Mouse (Mus musculus) gastrocnemius, postnatal 14 days (tissue): Measurements from ENCODE around the gene Cep131. TPM values are rescaled to one million over a fixed set of nuclear protein-coding genes. Genes with fewer than 3 reads are reported as not detected.

ENCODE experiments used
- DNase-seq: peaks from one replicate; pipeline ENCODE4 v3.0.0; 2021; ENCODE audit warnings: mixed read lengths
- intact Hi-C: fragments of 180-260 bp; cut with DNase I; formaldehyde crosslinking; loops from one replicate; pipeline ENCODE4 v1.15.1; 2025; ENCODE audit warnings: low total_unique reads
- total RNA-seq, 2 experiments: library from RNA; stranded (reverse); gene quantifications; 2 replicates each; pipeline ENCODE4 v1.2.3; 2021

Cep131 gene
- total RNA-seq, 2 experiments from 2014 or later, result 7.9 to 8.5 TPM

DNA sequence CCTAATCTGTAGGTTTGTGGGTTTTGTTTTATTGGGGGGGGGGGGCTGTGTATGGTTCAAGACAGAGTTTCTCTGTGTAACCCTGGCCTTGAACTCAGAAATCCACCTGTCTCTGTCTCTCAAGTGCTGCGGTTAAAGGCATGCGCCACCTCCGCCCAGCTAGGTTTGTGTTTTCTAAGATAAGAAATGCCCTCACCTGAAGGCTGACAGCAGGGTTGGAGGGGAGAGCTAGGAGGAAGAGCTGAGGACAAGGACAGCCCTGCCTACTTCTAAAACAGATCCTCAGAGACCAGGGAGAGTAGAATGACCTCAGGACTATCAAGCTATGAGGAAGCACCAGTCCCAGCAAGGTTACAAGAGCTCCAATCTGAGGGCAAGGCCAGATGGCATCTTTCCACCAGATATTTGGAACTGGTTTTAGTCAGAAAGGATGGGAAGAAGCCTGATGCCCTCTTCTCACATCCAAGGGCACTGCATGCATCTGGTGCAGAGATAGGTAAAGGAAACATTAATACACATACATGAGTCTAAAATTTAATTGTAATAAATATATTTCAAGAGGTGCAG is 16.9 kb upstream of the Cep131 start:
- no peak for DNase-seq

DNA sequence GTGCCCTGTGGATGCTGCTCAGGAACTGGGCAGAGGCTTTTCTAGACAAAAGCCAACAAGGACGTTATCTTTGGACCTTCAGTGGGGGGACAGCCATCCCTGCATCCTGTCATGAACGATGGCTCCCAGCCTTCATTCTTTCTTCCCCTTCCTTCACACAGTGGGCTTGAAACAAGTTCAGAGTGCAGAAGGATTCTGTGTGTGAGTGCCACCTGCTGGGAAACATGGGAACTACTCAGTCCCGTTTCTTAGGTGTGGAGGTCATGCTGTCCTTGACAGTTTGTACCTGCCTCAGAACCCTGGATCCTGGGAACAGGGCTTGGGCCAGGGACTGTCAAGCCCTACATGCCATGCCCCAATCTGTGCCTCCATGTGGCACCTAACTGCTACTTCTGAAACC is 14.4 kb upstream of the Cep131 start:
- DNase-seq, result peak; percentile 44
- intact Hi-C loops, result loop anchor here (5.0 kb wide), 1 partner anchor 69 kb away; no protein-coding TSS in a partner anchor

More for the DNA sequence above, 16.9 kb upstream of the Cep131 start:
- intact Hi-C loops, result loop anchor here (5.0 kb wide), 1 partner anchor 71 kb away; no protein-coding TSS in a partner anchor

DNA sequence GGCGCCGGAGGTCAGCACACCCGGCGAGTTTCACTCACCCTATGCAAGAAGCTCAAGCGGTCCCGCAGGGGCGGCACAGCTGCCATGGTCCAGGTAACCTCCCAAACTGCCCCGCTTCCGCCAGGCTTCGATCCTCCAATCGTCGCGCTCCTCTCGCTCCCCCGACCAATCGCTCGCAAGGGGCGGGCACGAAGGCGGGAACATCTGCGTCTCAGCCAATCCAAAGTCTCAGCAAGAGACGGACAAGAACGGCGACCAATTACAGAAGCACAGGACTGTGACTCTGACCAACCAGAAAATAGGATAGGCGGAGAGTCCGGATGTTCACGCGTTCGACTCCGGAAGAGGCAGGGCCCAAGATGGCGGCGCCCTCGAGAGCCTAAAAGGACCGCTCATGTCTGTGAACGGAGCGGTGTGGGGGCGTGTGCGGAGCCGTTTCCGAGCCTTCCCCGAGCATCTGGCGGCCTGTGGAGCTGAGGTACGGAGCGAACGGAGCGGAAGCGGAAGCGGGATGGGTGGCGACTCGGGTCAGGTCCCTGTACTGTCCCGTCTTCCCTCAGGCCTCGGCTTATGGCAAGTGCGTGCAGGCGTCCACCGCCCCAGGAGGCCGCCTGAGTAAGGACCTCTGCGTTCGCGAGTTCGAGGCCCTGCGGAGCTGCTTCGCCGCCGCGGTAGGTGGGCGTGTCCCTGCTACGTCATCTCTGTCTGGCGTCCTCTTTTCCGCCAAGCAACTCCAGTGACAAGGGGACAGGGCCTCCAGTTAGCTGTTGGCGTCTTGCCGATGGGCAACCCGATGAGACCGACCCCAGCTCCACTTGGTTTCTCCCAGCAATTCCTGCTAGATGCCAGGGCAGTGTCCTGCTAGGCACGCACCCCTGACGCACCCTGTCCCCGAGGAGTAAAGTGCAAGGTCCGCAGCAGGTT is 12.2 kb upstream of the Cep131 start, which contains the start of the genes Tepsin and Ndufaf8:
Tepsin (minus strand) TSS at position 144 of the 924 bp plus-strand sequence.
Ndufaf8 (plus strand) TSS at position 341 of the 924 bp plus-strand sequence.
- intact Hi-C loops, result no loop called here
- peak; percentile 95 for DNase-seq

DNA sequence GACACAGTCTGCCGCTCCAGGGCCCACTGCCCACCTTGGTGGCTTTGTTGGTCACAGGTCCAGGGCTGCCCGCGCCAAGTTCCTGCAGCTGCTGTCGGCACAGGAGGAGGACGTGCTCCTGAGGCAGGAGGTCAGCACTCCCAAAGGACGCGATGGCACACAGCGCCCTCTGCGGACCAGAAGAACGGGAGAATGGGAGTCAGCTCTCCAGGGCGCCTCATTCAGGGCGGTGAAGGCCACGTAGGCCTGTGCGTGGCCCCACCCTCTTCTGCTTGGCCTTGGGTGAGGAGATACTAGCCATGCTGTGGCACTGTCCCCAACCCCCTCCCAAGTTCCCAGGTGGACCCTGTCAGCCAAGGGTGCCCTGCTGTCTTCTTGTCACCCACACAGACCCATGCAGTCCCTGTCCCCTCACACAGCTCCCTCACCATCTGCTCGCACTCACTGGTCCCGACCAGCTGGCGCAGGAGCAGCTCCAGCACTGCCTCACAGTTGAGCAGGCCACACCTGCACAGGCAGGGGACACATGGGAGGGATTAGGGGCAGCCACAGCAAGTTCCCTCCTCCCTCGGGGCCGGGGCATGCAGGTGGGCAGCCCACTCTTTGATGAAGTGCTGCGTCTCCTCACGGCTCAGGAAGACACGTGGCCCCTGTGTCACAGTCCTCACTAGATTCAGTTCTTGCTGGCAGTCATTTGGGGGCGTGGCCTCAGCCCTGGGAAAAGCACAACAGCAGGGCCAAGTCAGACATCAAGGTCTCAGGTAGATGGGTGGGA is 6.4 kb upstream of the Cep131 start:
- DNase-seq, result peak; percentile 20
- intact Hi-C loops, result loop anchor here (5.0 kb wide), 1 partner anchor 81 kb away; no protein-coding TSS in a partner anchor

- intact Hi-C loops, result loop anchor here (5.0 kb wide), 1 partner anchor 78 kb away; no protein-coding TSS in a partner anchor
- DNase-seq, result no peak
Observed at GRCm38 (mm10) chr11:120090661-120091060, 4.0 kb upstream of the Cep131 start.

DNA sequence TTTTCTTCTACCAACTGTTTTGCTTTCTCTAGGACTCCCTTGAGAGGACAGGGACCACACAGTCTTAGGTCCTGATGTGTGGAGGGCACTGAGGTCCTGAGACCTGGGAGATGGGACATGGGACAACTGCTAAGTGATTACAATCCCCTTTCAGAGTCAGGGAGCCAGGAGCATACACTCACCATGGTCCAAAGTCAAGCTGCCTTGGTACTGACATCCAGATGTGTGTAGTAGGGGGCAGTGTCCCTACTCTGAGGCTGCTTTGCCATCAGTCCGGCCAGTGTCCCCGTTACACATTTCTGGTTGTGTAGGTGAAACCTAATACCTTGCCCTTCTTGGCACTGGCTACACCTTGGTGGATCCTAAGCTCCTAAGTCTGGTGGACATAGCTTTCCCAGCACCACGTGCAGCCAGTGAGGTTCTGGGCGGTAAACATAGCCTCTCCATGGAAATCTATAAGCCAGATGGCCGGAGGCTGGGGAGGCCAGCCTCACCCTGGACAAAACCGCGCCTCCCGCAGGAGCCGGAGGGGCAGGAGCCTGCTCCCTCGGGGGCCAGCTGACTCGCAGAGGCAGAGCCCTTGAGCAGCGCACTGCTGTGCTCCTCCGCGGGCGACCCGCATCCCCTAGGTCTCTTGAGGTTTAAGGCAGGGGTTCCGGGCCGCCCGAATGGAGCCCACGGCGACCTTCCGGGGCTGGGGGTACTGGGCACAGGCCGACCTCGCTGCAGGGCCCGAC is 568 bp downstream of the Cep131 start:
- DNase-seq, result peak; percentile 56
- intact Hi-C loops, result no loop called here

- intact Hi-C loops, result no loop called here
- DNase-seq, result no peak
Observed at GRCm38 (mm10) chr11:120080282-120080681, 6.3 kb downstream of the Cep131 start.

GRCm38 (mm10) chr11:120076191-120076590 is 10.4 kb downstream of the Cep131 start:
- intact Hi-C loops, result no loop called here
- DNase-seq, result no peak

DNA sequence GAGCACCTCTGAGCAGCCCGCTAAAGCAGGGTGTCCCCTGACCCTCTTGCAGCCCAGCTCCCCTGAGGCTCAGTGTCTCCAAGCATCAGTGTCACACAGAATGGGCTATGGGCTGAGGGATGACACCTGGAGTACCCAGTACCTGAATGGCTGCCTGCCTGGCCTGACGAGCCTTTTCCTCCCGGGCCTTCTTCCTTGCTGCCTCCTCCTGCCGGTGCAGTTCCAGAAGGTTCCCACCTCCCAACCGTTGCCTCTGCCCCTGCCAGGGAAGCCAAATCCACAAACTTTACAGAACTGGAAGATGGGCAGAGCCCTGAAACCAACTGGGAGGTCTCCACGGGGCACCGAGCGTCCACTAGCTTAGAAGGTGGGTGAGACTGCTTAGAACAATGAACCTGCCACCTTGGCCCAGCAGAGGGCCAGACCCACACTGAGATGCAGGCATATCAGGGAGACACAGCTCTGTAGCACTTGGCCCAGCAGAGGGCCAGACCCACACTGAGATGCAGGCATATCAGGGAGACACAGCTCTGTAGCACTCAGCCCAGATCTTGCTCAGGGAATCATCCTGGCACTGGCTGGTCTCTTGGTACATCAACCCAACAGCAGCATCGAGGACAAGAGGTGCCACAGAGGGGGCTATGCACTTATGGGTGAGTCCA is 13.5 kb downstream of the Cep131 start:
- no peak for DNase-seq
- intact Hi-C loops, result no loop called here

GRCm38 (mm10) chr11:120071731-120072320 is 14.8 kb downstream of the Cep131 start:
- intact Hi-C loops, result no loop called here
- no peak for DNase-seq

DNA sequence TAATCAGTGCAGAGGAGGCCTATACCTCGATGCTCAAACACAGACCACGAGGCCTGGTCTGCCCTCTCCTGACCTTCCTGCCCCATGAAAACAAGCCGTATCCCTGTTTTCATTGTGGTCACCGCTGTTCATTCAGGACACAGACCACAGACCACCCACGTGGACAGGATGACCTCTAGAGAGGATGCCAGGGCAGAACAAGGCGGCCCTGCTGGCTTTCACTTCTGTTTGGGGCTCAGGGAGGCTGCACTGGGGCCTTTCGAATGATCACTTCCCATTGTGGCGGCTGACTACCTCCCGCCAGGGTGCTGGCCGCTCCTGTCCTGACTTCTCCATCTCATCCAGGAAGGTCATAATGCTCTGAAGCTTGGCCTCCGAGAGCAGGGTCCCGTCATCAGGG is 15.6 kb downstream of the Cep131 start:
- intact Hi-C loops, result no loop called here
- no peak for DNase-seq

GRCm38 (mm10) chr11:120070286-120070930 is 16.2 kb downstream of the Cep131 start:
- no peak for DNase-seq
- intact Hi-C loops, result no loop called here

DNA sequence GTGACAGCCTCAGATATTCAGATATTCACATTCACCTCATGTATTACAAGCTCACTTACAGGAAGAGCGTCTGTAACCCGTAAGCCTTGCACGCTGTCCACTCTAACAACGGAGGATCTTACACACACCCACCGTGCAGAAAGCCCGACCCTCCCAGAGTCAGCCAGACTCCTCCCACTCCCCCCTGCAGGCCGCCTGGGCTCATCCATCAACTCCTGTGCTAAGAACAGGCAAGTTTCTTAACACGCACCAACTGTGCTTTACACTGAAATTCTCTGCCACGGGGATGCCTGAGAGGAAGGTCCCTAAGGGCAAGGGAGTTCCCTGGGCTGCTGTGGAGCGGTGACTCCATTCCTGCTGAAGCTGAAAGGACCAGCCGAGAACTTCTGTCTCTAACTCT is 17.4 kb downstream of the Cep131 start:
- DNase-seq, result no peak
- intact Hi-C loops, result loop anchor here (5.0 kb wide), 2 partner anchors 37 to 52 kb away; no protein-coding TSS in a partner anchor

GRCm38 (mm10) chr11:120067834-120068233 is 18.8 kb downstream of the Cep131 start:
- intact Hi-C loops, result loop anchor here (5.0 kb wide), 2 partner anchors 36 to 51 kb away; no protein-coding TSS in a partner anchor
- DNase-seq, result no peak

DNA sequence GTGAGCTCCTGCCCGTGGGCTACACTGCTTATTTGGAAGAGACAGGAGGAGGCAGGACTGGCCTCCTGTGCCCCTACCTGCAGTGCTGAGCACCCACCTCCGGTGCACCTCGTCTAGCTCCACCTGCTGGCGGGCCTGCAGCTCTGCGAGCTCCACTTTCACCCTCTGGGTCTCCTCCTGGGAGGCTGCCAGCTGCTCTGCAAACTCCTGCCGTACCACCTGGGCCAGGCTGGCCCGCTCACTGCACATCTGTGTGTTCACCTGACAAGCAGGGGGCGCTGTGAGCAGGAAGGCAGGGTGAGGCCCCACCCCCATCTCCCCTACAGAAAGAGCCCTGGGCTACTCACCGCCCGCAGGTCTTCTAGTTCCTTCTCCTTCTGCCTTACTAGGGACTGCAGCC is 21.3 kb downstream of the Cep131 start:
- DNase-seq, result peak; percentile 72
- intact Hi-C loops, result loop anchor here (5.0 kb wide), 2 partner anchors 33 to 48 kb away; no protein-coding TSS in a partner anchor

DNA sequence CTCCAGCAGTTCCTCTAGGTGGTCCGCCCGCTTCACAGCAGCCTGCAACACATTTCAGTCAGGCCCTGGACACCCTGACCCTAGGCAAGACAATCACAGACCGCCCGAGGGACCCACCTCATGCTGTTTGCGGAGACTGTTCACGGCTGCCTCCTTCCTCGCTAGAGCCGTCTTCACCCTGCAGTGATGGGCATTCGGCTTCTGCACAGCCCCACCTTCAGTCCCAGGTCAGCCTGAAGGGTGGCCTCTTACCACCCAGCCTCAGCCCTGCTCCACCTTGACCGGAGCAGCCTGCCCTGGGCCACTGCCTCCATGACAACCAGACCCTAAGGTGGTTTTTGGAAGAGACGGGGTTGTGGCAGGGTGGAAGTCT is 22.0 kb downstream of the Cep131 start:
- no peak for DNase-seq

DNA sequence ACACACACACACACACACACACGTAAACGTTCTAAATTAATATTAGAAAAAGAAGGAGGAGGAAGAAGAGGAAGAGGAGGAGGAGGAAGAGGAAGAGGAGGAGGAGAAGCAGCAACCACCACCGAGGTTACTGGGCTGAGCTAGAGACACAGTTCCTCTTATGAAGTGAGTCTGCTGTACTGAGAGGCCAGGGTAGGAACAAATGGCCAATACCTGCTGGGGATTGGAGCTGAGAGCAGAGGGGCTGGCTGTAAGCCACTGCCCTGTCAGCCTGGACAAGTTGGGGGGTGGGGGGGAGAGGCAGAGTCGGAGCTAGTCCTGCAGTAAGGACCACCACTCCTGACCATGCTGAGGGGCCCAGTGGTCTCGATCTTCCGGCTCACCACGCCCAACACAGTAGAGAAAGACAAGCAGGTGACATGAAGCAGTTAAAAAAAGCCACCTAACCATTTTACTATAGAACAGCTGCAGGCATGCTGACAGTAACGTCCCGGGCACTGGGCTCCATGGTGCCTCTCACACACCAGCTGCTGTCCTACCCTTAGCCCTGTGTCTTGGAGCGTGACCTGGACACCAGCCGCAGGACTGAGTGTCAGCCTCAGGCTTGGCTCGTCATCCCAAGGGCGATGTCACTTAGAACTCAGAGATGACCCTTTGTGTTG is 22.5 kb downstream of the Cep131 start:
- intact Hi-C loops, result no loop called here
- DNase-seq, result no peak

More for the DNA sequence above, 22.0 kb downstream of the Cep131 start:
- intact Hi-C loops, result loop anchor here (5.0 kb wide), 2 partner anchors 32 to 47 kb away; no protein-coding TSS in a partner anchor
